Mouse (Mus musculus) ovary, adult 18-20 months (tissue): ENCODE measurements around the gene Nhlrc4.

Experiments
- DNase-seq: peaks from one replicate; pipeline ENCODE4 v3.0.0; 2022; ENCODE audit warnings: low spot score, mixed read lengths

Gene Nhlrc4

DNA sequence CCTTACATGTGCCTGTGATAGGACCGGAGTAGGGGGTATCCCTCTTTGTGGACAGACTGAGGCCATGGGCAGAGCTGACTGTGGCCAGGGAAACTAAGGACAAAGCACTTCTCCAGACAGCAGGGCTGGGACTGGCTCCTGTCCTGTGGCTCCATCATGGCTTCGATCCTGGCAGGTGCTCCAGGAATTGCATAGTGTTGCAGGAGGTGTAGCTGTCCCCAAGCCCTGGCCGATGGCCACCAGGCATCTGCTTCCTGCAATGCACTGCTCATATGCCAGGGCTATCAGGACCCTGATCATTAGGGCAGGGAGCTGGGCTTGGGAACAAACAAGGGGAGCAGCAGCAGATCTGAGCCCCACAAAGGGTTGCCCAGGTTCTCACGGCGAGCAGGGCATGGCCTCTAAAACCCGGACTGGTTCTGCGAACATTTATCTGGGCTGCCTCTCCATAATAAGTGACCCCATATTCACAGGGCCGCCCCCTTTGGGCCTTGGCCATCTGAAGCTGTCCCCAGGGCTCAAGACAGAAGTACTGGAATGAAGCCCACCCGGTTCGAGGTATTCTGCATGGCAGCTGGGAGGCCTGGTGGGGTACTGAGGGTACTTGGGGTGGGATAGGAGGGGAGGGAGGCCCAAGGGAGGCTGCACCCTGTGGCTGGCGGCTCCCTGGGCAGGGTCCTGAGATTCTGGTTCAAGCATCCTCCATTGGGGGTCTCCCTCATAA, 14.2 kb upstream of the Nhlrc4 start:
- no peak for DNase-seq

DNA sequence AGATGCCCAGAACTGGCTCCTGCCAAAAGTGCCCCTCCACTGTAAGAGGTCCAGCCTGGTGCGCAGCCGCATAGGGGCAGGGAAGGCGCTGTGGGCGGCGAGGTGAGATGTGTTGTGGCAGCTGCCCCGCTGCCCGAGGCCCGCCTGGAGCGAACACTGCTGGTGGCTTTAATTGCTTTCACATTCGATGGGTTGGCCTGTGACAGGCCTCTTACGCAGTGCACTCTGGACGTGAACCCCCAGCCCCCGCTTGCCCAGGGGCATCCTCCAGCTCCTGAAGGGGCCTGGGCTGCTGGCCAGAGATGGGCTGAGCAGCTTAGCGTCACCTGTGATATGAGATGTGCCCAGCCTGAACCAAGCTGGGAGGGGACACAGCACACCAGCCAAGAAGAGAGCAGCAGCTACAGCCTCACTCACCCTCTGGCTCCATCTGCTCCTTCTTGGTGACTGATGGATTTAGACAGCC, 12.9 kb upstream of the Nhlrc4 start:
- DNase-seq, result no peak

DNA sequence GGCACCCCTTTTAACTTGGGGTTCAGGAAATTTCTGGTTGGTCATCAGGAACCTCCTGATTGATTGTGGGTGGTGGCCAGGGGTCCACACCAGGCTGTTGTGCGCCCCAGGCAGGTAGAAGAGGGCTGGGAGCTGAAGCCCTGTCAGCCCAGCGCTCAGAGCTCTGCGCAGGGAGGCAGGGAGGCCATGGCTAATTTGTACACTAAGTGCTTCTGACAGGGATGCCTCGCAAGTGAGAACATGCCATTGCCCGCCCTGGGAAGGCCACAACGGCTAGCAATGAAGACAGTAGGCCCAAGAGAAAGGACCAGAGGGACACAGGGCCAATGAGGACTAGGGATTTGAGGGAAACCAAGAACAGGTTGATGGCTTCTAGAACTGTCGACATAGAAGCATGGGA, 11.9 kb upstream of the Nhlrc4 start:
- no peak for DNase-seq

DNA sequence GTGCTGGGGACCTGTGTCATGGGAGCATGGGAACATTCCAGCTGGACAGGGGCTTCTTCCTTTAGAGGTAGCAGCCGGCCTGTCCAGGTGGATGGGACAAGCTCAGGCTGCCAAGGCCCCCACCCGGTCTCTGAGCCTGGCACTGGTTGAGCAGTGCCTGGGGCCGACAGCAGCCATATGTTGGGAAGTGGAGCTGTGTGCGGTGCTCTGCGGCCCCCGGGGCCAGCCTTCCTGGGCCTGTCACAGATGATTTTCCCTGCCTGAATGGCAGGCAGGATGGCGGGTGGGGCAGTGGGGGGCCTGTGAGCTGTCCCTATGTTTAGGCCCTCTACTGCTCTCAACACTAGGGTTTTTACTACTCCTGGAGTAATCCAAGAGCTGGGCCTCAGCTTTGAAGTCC, 11.4 kb upstream of the Nhlrc4 start:
- no peak for DNase-seq

DNA sequence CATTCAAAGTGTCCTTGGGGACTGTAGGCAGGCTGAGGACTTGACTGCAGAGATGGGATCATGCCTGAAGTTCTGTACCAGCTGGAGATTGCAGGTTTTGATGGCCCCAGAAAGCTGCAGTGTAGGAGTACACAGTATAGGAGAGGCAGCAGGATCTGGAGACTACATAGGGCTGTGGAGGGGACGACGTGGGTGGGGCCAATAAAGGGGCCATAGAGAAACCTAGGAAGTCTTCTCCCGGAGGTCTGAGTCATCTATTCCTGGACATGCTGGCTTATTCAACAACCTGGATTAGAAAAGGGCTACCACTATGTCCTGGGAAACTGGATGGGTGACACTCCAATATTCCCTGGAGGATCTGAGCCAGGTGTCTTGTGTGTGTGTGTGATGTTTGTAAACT, 11.0 kb upstream of the Nhlrc4 start:
- no peak for DNase-seq

DNA sequence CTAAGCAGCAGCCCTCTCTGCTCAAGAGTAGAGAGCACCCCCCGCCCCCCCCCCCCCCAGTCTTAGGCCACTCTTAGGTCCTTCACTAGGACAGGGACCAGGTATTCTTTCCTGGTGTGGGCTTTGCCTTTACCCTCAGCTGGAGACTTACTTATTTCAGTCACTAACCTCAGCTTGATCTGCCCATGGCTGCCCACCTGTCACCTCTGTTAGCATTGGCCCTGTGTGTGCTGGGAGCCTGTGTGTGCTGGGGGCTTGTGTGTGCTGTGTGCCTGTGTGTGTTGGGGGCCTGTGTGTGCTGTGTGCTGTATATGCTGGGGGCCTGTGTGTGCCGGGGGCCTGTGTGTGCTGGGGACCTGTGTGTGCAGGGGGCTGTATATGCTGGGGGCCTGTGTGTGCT, 9.9 kb upstream of the Nhlrc4 start:
- no peak for DNase-seq

DNA sequence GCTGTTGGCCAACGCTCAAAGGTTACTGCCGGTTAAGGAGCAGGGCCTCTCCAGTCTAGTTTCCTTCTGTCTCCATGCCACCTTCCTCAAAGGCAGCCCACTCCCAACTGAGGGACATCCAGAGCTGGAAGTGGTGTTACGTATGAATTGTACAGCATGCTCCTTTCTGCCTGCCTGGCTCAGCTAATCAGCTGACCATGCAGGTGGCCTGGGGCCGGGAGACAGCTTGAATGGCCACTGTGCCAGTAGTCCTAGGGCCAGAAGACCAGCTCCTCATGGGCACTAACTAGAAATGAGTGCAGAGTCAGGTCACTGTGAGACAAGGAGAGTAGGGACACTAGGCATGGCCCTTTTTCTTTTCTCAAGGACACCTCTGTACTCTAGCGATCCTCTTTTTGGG, 8.4 kb upstream of the Nhlrc4 start:
- DNase-seq, result no peak

DNA sequence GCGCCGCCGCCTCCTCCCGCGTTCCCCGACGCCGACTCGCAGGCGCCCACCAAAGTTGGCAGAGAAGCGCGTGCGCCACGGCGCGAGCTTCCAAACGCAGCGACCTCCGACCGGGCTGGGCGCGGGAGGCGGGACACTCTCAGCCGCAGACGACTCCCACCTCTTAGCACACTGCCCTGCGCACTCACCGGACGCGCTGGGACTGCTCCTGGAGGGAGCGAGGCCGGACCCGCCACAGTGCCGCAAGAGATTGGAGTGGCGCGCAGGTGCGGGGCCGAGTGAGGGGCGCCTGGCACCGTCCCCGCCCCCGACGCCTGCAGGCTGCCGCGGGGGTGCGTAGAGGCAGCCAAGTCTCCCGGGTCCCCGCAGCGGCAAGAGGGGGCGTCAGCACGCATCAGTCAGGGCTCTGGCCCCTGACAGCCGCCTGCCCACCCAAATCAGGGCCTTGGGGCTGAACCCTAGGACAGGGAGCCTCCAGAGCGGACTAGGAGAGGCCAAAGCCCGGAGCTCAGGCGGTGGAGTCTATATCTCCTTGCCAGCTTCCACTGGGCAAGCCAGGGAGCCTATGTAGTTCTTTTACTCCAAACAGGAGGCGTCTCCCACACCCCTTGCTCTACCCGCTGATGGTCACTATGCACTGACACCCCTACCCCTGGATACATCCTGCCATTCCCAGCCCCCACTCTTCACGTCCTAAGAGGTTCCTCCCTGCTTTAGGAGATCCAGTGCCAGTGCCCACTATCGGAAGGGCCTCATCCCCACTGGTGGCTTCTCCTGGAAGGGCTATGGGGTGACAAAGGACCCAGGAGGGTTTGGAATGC, 7.3 kb upstream of the Nhlrc4 start, which contains the start of gene A930017K11Rik:
A930017K11Rik (minus strand) TSS at position 763 of the 821 bp plus-strand sequence.
- DNase-seq, result no peak

DNA sequence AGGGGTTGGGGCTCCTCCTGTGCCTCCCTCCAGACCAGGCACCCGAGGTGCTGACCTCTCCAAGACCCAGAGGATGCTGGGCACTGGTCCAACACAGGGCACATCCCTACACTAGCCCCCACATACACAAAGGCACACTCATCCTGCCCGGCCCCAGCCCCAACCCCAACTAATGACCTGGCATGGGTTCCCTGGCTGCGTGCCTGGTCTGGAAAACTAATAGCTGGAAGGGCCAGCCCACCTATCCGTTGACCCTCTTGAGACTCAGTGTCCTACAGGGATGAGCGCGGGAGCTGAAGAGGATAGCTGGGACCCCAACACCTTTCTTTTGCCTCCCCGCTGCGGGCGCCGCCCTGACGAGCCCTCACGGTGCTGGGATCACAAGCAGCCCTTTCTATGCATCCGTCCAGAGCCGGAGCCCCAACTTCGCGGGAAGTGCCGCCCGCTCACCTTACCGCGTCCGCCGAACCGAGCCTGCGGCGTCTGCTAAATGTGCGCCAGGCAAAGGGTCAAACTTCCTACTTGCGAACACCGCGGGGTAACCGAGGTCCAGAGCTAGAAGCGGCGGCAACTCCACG, 6.6 kb upstream of the Nhlrc4 start:
- no peak for DNase-seq

DNA sequence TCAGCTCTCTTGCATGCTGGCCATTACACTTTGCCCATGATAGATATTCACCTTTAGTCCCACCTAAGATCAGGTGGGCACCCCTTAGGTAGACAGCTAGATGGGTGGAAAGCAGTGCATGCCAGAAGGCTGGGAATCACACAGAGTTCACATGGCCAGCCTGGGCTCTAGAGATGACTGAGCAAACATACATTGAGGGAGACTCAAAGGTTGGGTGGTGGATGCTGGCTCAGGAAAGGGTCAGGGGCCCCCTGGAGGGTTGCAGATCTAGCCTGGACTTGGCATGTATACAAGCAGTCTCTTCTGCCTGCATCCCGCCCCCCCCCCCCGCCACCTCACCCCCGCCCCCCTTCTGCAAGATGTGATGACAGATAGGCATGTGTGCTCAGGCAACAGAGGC, 5.9 kb upstream of the Nhlrc4 start:
- no peak for DNase-seq

DNA sequence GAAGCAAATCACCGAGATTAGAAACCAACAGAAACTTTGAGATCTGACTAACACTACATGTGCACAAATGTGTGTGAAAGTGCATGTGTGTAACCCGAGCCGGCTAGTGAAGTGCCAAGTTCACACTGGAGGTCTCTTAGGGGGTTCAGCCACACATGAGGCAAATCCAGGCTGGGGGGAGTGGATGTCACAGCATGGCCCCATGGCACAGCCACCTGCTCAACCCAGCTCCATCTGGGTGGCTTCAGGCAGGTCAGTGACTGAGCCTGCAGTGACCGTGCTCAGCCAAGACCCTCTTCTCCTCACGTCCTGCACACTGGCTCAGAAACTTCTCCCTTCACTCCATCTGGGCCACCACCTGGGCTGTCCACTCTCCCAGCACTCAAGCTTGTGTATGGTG, 5.2 kb upstream of the Nhlrc4 start:
- DNase-seq, result no peak

DNA sequence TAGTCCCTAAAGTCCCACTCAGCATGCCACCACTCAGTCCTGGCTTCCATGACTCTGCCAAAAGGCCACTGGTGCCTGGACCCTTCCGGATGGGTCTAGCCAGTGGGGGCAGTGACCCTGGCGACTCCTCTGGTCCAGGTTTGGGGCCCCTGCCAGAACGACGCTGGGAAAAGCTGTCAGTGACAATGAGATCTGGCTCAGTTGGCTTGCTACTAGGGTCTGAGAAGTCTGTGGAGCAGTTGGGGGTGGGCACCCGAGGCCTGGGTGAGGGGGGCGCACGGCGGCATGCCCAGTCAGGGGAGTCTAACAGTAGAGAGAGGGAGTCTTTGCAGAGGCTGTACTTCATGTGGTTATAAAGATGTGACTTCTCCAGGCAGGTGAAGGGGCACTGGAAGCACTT, 3.3 kb upstream of the Nhlrc4 start:
- DNase-seq, result no peak

DNA sequence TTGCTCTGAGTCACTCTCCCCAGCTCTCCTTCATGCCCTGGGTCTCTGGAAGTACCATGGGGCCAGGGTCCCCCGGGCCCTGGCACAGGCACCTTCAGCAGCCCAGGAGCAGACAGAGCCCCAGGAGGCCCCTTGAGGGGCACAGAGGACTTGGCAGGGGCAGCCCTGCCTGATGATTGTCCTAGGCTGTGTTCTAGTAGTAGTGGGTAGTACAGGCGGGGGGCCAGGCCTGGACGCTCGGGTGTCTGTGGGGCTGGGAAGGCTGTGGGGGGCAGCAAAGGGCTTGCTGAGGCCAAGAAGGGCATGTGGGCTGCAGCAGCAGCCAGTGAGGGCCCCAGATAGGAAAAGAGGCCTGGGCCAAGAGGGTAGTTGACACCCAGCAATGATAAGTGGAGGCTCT, 2.8 kb upstream of the Nhlrc4 start:
- no peak for DNase-seq

DNA sequence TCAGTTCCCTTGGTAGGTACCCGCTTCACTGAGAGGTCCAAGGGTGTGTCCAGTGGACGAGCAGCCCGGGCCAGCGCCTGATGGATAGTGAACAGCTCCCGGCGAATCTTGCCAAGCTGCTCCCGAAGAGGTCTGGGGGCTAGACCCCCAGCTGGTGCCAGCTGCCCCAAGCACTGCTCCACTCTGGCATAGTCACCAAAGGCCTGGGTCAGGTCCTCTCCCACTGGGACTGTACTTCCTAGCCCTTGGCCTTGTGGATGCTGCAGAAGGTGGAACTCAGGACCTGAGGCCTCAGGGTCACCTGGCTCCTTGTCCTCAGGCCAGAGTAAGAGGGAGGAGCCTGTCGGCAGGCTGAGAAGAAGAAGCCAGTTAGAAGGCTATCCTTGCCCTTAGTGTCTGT, 2.1 kb upstream of the Nhlrc4 start:
- no peak for DNase-seq

DNA sequence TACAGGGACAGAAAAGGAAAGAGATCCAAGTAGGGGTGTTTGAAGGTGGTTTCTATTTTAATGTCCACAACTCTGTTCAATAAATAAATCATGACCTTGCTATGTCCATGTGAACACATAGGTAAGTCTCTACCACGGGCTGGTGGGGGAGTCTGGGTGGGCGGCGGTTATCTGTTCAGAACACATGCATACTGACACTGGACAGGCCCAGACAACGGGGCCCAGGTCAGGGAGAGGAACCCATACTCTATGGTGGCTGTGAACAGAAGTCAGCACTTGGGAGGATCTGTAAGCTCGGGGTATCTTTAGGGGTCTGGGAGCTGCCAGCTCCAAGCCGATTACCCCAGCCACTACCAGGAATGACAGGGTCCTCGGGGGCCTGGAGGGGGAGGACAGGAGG, 1.6 kb upstream of the Nhlrc4 start:
- no peak for DNase-seq

DNA sequence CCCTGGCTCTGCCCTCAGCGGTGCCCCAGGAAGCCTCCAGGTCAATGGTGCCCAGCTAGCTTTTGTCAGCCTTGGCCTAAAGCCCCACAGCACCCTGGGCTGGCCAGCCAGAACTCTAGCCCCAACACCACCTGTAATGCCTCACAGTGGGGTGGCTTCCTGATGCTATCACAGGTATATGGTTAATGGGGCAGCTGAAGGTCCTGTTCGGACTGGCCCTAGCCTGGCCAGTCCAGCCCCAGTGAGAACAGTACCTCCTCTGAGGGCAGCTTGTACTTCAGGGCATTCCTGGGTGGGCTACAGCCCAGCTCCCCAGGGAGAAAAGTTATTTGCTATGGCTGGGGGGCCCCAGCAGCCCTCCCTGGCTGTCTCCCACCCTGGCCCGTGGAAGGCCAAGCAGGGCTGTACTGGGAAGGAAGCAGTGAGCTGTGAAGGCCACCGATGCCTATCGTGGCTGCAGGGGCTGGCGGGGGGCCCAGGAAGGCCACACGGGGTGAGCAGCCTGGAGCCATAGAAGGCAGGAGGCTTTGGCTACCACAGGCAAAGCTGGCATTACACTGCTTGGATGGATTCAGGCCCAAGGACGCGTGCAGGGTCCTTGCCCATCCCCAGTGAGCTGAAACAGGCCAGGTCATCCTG, 875 bp upstream of the Nhlrc4 start:
- DNase-seq, result peak; percentile 70

DNA sequence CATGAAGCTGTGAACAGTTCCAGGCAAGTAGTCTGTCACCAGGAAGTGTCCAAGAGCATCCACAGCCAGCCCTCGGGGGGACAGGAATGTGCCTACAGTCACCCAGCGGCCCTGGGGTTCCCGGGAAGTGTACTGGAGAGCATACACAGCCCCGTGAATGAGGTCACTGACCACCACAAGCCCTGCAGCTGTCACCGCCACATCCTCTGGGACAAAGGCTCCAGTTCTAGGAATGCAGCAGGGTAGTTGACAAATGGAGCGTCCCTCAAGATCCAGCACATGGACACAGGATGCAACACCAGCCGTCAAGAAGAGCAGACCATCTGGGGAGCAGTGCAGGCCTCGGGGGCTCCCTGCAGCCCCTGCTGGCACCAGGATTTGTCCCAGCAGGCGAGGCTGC, 992 bp downstream of the Nhlrc4 start:
- no peak for DNase-seq

DNA sequence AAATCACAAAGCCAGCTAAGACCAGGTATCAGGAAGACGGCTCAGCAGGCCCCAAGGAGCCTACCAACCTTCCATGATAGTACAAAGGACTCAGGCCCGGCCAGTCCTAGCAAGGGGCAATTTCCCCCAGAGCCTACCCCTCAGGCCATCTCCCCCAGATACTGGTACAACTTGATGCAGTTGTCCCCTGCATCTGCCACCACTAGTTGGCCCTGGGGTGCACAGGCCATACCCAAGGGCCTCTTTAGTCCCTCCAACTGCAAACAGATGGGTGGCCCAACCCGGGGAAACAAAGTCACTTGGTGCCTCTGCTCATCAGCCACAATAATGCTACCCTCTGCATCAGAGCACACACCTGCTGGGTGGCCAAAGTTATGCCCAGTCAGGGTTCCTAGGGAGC, 1.5 kb downstream of the Nhlrc4 start:
- DNase-seq, result no peak

DNA sequence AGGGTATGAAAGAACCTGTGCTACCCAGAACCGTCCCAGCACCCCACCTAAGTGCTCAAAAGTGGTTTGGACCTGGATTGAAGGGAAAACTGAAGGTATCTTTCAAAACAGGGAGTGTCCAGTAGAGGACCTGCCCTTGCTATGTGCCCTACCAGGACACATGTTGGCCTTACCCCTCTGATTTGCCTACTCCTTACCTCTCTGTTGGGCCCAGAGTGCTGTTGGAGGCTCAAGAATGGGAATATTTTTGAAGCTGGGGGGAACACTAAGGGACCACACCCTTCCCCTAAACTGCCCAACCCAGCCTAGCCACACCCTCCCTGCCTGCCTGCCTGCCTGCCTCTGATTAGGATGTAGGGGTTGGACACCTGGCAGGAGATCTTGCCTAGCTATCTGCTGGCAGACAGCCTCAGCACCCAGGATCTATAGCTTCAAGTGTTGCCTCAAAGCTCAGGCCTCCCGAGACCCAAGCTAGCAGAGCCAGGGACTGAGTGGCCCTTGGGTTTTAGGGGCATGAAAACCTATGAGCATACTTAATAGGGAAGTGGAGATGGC, 2.1 kb downstream of the Nhlrc4 start:
- no peak for DNase-seq

DNA sequence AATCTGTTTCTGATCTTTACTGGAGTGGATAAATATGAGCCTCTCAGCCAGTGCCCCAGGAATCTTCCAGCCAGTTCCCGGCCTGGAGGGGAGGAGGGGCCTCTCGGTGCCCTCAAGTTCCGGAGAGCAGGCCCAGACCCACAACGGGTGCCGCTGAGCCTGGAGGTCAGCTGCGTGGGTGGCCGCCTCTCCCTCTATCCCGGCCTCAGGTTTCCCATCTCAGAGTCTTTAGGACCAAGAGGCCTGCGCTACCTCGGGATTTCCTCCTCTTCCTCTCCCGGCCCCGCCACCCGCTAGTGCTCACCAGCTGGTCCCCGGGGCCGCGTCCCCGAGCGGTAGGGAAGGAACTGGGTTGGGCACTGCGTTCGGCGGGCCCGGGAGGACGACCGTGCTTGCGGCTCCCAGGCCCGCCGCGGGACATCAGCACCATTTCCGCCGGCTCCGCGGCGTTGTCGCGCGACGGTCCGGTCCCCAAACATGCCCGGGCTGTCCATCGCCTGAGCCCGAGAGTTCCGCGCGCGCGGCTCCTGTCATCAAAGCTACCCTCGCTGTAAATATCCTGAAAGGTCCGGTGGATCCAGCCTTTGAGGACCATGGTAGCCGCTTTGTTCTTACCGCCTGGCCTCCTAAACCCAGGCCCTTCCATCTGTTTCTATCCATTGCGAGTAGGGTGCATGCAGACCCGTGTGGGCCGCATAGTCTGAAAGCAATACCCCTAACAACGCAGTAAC, 3.1 kb downstream of the Nhlrc4 start:
- peak; percentile 31 for DNase-seq

DNA sequence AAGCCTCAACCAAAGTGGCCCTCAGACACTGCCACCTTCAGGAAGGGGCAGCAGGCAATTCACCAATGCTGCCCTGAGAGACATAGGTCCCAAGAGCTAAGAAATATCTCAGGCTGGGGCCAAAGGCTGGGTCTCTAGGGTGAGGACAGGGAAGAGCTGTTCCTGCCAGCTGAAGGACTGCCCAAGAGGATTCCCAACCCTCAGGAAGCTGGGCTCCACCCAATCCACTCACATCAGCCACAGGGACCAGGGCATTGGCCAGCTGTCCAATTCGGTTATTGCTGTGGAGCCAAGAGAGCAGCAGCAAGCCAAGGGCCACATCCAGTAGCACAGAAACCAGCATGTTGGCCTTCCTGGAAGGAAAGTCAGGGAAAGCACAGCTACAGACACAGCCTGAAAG, 10.2 kb downstream of the Nhlrc4 start:
- DNase-seq, result no peak

DNA sequence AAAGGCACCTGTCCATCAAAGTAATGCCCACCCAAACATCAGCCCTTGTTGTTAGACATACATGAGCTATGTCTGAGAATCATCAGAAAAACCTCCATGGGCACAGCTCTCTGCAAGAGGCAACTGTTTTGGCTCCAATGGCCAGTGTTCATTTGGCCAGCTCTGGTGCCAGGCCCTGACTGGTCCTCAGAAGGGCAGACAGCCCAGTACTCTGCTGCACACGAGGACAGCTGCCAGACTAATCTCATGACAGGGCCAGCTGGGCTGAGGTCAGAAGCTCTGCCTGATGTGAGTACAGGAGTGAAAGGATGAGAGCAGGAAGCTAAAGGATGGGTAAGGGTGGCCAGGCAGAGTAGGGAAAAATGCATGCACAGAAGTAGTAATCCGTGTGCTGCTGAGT, 19.4 kb downstream of the Nhlrc4 start:
- no peak for DNase-seq
